Mouse (Mus musculus) bone marrow macrophage, adult 2 months (primary cell): ENCODE data around the gene Fnip2. TPM values are rescaled to one million over a fixed set of nuclear protein-coding genes. Genes with fewer than 3 reads are reported as not detected.

Source experiments
- H3K27ac ChIP-seq: 2 replicates; pipeline ENCODE4 v1.5.1; 2012; ENCODE audit warnings: low read depth, low read length; ENCODE audit not compliant: insufficient read depth
- H3K4me1 ChIP-seq: 2 replicates; pipeline ENCODE4 v1.6.1; 2012; ENCODE audit warnings: low read length; ENCODE audit not compliant: control insufficient read depth, insufficient read depth
- H3K4me3 ChIP-seq: 2 replicates; pipeline ENCODE4 v1.5.1; 2012; ENCODE audit warnings: mild to moderate bottlenecking, low read length, moderate library complexity; ENCODE audit not compliant: insufficient read depth
- CTCF ChIP-seq: IDR thresholded peaks from 2 replicates; pipeline ENCODE4 v1.5.1; 2012; ENCODE audit warnings: low read depth, mild to moderate bottlenecking, low read length, moderate library complexity
- POLR2A ChIP-seq: IDR thresholded peaks from 2 replicates; pipeline ENCODE4 v1.6.1; 2012; ENCODE audit warnings: mild to moderate bottlenecking, low read depth, low read length, borderline replicate concordance
- polyA plus RNA-seq: library from polyadenylated mRNA; stranded (reverse); fragments of >200 nt; gene quantifications from 2 replicates; pipeline ENCODE4 v1.2.4, GENCODE M21; 2012; ENCODE audit not compliant: missing spikeins, insufficient read depth, insufficient read length

The Fnip2 gene
- polyA plus RNA-seq, 1 experiment = 125 TPM

GRCm38 (mm10) chr3:79446124-79446523 is 121.5 kb downstream of the Fnip2 start:
- H3K4me3 ChIP-seq = no peak overlapping the region
- H3K27ac ChIP-seq = no peak overlapping the region
- TF ChIP-seq CTCF (no peak), POLR2A (no peak)
- peaks cover 12% of the 10 kb centered on the region for H3K4me1 ChIP-seq

GRCm38 (mm10) chr3:79445041-79445440 is 122.6 kb downstream of the Fnip2 start:
- peaks cover 12% of the 10 kb centered on the region for H3K4me1 ChIP-seq
- no peak overlapping the region for H3K4me3 ChIP-seq
- H3K27ac ChIP-seq = no peak overlapping the region
- TF ChIP-seq POLR2A = no peak
- no peak for TF ChIP-seq CTCF

GRCm38 (mm10) chr3:79443850-79444249 is 123.7 kb downstream of the Fnip2 start:
- H3K4me3 ChIP-seq = no peak overlapping the region
- H3K4me1 ChIP-seq = peaks cover 16% of the 10 kb centered on the region
- no peak overlapping the region for H3K27ac ChIP-seq
- TF ChIP-seq CTCF = no peak
- no peak for TF ChIP-seq POLR2A

GRCm38 (mm10) chr3:79440976-79441491 is 126.6 kb downstream of the Fnip2 start:
- H3K4me3 ChIP-seq = no peak overlapping the region
- TF ChIP-seq POLR2A (no peak), CTCF (no peak)

GRCm38 (mm10) chr3:79438276-79438675 is 129.3 kb downstream of the Fnip2 start:
- TF ChIP-seq POLR2A = no peak
- no peak for TF ChIP-seq CTCF
- Histone ChIP-seq H3K4me3 (no peak overlapping the region), H3K4me1 (peaks cover 14% of the 10 kb centered on the region), H3K27ac (peak overlapping the region; percentile 85)

More at GRCm38 (mm10) chr3:79440976-79441491, 126.6 kb downstream of the Fnip2 start:
- H3K27ac ChIP-seq = no peak overlapping the region
- peaks cover 26% of the 10 kb centered on the region for H3K4me1 ChIP-seq

GRCm38 (mm10) chr3:79436186-79436585 is 131.4 kb downstream of the Fnip2 start:
- H3K4me1 ChIP-seq = peaks cover 14% of the 10 kb centered on the region
- no peak overlapping the region for H3K4me3 ChIP-seq
- TF ChIP-seq CTCF (no peak), POLR2A (no peak)
- no peak overlapping the region for H3K27ac ChIP-seq

- TF ChIP-seq CTCF = no peak
- no peak for TF ChIP-seq POLR2A
- Histone ChIP-seq H3K4me1 (peaks cover 14% of the 10 kb centered on the region), H3K4me3 (no peak overlapping the region), H3K27ac (no peak overlapping the region)
Measured at GRCm38 (mm10) chr3:79434985-79435384, 132.6 kb downstream of the Fnip2 start.

- H3K4me1 ChIP-seq = peaks cover 14% of the 10 kb centered on the region
- no peak overlapping the region for H3K4me3 ChIP-seq
- no peak for TF ChIP-seq CTCF
- no peak for TF ChIP-seq POLR2A
- H3K27ac ChIP-seq = no peak overlapping the region
Measured at GRCm38 (mm10) chr3:79434436-79434835, 133.2 kb downstream of the Fnip2 start.

- no peak overlapping the region for H3K4me3 ChIP-seq
- TF ChIP-seq CTCF = no peak
- no peak for TF ChIP-seq POLR2A
- H3K27ac ChIP-seq = no peak overlapping the region
- H3K4me1 ChIP-seq = peaks cover 7% of the 10 kb centered on the region
Measured at GRCm38 (mm10) chr3:79433593-79433992, 134.0 kb downstream of the Fnip2 start.

GRCm38 (mm10) chr3:79425441-79425840 is 142.2 kb downstream of the Fnip2 start:
- TF ChIP-seq CTCF = no peak
- no peak for TF ChIP-seq POLR2A
- H3K4me1 ChIP-seq = no peaks in the 10 kb centered on the region
- no peak overlapping the region for H3K27ac ChIP-seq
- no peak overlapping the region for H3K4me3 ChIP-seq
